In the genomic region with DNA sequence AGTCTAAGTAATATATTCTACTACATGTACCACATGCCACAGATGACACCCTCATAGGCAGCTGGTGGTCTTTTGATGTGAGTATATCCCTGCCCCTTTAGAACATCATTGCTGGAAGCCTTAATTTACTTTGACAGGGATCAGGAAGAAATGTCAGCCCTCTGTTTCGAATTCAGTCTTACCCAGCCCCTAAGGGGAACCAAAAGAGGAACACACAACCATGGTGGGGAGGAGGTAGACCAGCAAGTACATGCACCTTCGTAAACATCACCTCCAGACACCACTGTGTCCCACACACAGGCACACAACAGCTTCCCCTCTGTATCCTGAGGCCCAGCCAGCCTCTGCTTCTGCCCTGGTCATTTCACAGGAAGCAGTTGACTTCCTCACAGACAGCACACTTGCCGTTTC, we compare ENCODE assay signal across 13 mouse cellular contexts. TPM values are rescaled to one million over a fixed set of nuclear protein-coding genes. Genes with fewer than 3 reads are reported as not detected.
A peak's percentile ranks its signal among the peaks of the same experiment; 100 is the strongest.
DNase-seq lines count a peak whose midpoint lies in the region; ATAC-seq and TF ChIP-seq lines count a peak whose summit lies in the region.
"Had no signal": no experiment of that assay in that cellular context is flagged by ENCODE, and none has a peak within 500 bp of the region (broad histone marks: within the 10 kb centered on the region; RNA-seq: fewer than 3 reads in every experiment).

No protein-coding gene starts in this region.

- no peaks in the 10 kb centered on the region for H3K9me3 ChIP-seq in intestine, embryonic 14.5 days (ENCODE audit: control insufficient read depth, low read length)
- H3K9me3 ChIP-seq in intestine, embryonic 15.5 days: no peaks in the 10 kb centered on the region
- H3K9me3 ChIP-seq in CH12.LX (replicated peaks; ENCODE audit: low read length): peaks cover 7% of the 10 kb centered on the region
- H3K9me3 ChIP-seq in liver, embryonic 14.5 days (ENCODE audit: control insufficient read depth, low read length): no peaks in the 10 kb centered on the region

- WGBS in intestine, embryonic 14.5 days: 60% methylated on average over 3 of the region's 3 CpGs
- 56% methylated on average over 3 of the region's 3 CpGs for WGBS in intestine, embryonic 15.5 days
- WGBS in liver, embryonic 14.5 days (ENCODE audit: insufficient replicate concordance): 9% methylated on average over 3 of the region's 3 CpGs

- TF ChIP-seq RAD21 in CH12.LX (IDR thresholded peaks at IDR 0.05; ENCODE audit: low read depth, low read length): no peak

- DNase-seq in intestine, embryonic 14.5 days (ENCODE audit: low spot score): peak; percentile 49
- peak; percentile 58 for DNase-seq in CH12.LX (ENCODE audit: extremely low read depth)
- DNase-seq in liver, embryonic 14.5 days (ENCODE audit: low read depth in 3 of 3, low spot score in 3 of 3): no peak
- DNase-seq in frontal cortex, postnatal 14 days (ENCODE audit: low spot score in 2 of 2): no peak
- no peak for DNase-seq in embryo, embryonic 11 days
- DNase-seq in thymus, postnatal 25 days: no peak
- DNase-seq: gastrocnemius, postnatal 25 days; kidney, postnatal 36 days had no signal

- H3K4me2 ChIP-seq in intestine, embryonic 14.5 days (ENCODE audit: low read length): no peak overlapping the region
- H3K4me2 ChIP-seq in intestine, embryonic 15.5 days (replicated peaks): no peak overlapping the region
- peak overlapping the region; percentile 62 for H3K4me2 ChIP-seq in CH12.LX (ENCODE audit: insufficient read depth, low read depth, poor library complexity, severe bottlenecking)
- H3K4me2 ChIP-seq in liver, embryonic 14.5 days (ENCODE audit: low read depth): peak overlapping the region; percentile 20; the same call in 1 of the 2 replicates
- H3K4me2 ChIP-seq: hindbrain, embryonic 14.5 days had no signal

- no peak overlapping the region for H3K4me3 ChIP-seq in intestine, embryonic 14.5 days (ENCODE audit: low read depth, low read length)
- no peak overlapping the region for H3K4me3 ChIP-seq in intestine, embryonic 15.5 days (replicated peaks)
- H3K4me3 ChIP-seq in CH12.LX (replicated peaks in 1 of 3; ENCODE audit: low read depth in 2 of 3, low read length in 2 of 3, poor library complexity in 1 of 3): peak overlapping the region in 2 of 3 experiments; percentile 4 to 21
- H3K4me3 ChIP-seq in liver, embryonic 14.5 days (ENCODE audit: insufficient read depth in 1 of 2, low read depth in 2 of 2, low read length in 2 of 2): no peak overlapping the region

- H3K79me2 ChIP-seq in CH12.LX (replicated peaks; ENCODE audit: control insufficient read depth, extremely low read depth, insufficient read depth, poor library complexity, severe bottlenecking): no peaks in the 10 kb centered on the region

- no peak for TF ChIP-seq CTCF in CH12.LX (conservative IDR thresholded peaks at IDR 0.05 in 1 of 2, IDR thresholded peaks at IDR 0.05 in 1 of 2; ENCODE audit: low read depth in 2 of 2, low read length in 2 of 2)
- no peak for TF ChIP-seq CTCF in liver, embryonic 14.5 days (IDR thresholded peaks at IDR 0.05; ENCODE audit: low read depth)

- in situ Hi-C loops in CH12.LX (cut with MboI; ENCODE audit: low pct_ligation_motif_present, low pct_unique_long_range_greater_than_20kb, low sequenced_read_pairs): no loop called here

- no peak for ATAC-seq in intestine, embryonic 14.5 days (replicated peaks; ENCODE audit: low FRiP score, low TSS enrichment, low read depth)
- no peak for ATAC-seq in intestine, embryonic 15.5 days
- no peak for ATAC-seq in liver, embryonic 14.5 days (ENCODE audit: insufficient read depth)
- ATAC-seq in megakaryocyte progenitor cell, adult 5-6 weeks (replicated peaks; ENCODE audit: poor library complexity): peak; percentile 85
- ATAC-seq: CD4-positive, CD25-positive, alpha-beta regulatory T cell, adult 4 months; midbrain, embryonic 16.5 days had no signal

- dilution Hi-C loops in CH12.LX (cut with MboI; ENCODE audit: extremely low pct_ligation_motif_present, extremely low pct_unique_long_range_greater_than_20kb, low sequenced_read_pairs): no loop called here

- no peaks in the 10 kb centered on the region for H3K27me3 ChIP-seq in intestine, embryonic 14.5 days (replicated peaks; ENCODE audit: control insufficient read depth, insufficient read depth, low read length)
- H3K27me3 ChIP-seq in intestine, embryonic 15.5 days (replicated peaks): no peaks in the 10 kb centered on the region
- H3K27me3 ChIP-seq in CH12.LX (replicated peaks): no peaks in the 10 kb centered on the region
- no peaks in the 10 kb centered on the region for H3K27me3 ChIP-seq in liver, embryonic 14.5 days (ENCODE audit: control insufficient read depth, insufficient read depth, low read length)

- 0 out of 2 replicates have a peak, but pooled peaks have one; percentile 33 for TF ChIP-seq POLR2A in CH12.LX (IDR thresholded peaks at IDR 0.05; ENCODE audit: low read depth, low read length)

- TF ChIP-seq EP300 in CH12.LX (IDR thresholded peaks at IDR 0.05; ENCODE audit: low read length): peak; percentile 68
- no peak for TF ChIP-seq EP300 in liver, embryonic 14.5 days (IDR thresholded peaks at IDR 0.05; ENCODE audit: low read depth)

- H3K9ac ChIP-seq in intestine, embryonic 14.5 days (ENCODE audit: low read length): no peak overlapping the region
- H3K9ac ChIP-seq in intestine, embryonic 15.5 days: no peak overlapping the region
- peak overlapping the region; percentile 41 for H3K9ac ChIP-seq in CH12.LX (ENCODE audit: insufficient read depth, low read depth)
- H3K9ac ChIP-seq in liver, embryonic 14.5 days (replicated peaks): no peak overlapping the region
- H3K9ac ChIP-seq: hindbrain, embryonic 14.5 days had no signal

- H3K4me1 ChIP-seq in intestine, embryonic 14.5 days (replicated peaks; ENCODE audit: control insufficient read depth, insufficient read depth, low read length): peaks cover 8% of the 10 kb centered on the region; the same call in 1 of the 2 replicates
- peaks cover 6% of the 10 kb centered on the region for H3K4me1 ChIP-seq in intestine, embryonic 15.5 days (replicated peaks)
- H3K4me1 ChIP-seq in CH12.LX (ENCODE audit: control insufficient read depth in 1 of 2, insufficient read depth in 2 of 2): peaks cover 15 to 43% of the 10 kb centered on the region in 2 experiments
- peaks cover 0 to 3% of the 10 kb centered on the region in 2 experiments; a peak in 1 of 4 replicates for H3K4me1 ChIP-seq in liver, embryonic 14.5 days (replicated peaks; ENCODE audit: control insufficient read depth in 2 of 2, insufficient read depth in 2 of 2, low read length in 1 of 2)

- no peaks in the 10 kb centered on the region for H3K36me3 ChIP-seq in intestine, embryonic 14.5 days (ENCODE audit: control insufficient read depth, insufficient read depth, low read length)
- no peaks in the 10 kb centered on the region for H3K36me3 ChIP-seq in intestine, embryonic 15.5 days
- H3K36me3 ChIP-seq in CH12.LX (replicated peaks in 1 of 2; ENCODE audit: control insufficient read depth in 1 of 2, insufficient read depth in 1 of 2, low read length in 1 of 2): no peaks in the 10 kb centered on the region
- H3K36me3 ChIP-seq in liver, embryonic 14.5 days (replicated peaks; ENCODE audit: control insufficient read depth, insufficient read depth, low read depth): no peaks in the 10 kb centered on the region

- H3K27ac ChIP-seq in intestine, embryonic 14.5 days (ENCODE audit: low read depth): no peak overlapping the region; the same call in 1 of the 2 replicates
- no peak overlapping the region for H3K27ac ChIP-seq in intestine, embryonic 15.5 days
- H3K27ac ChIP-seq in CH12.LX (ENCODE audit: insufficient read depth, low read depth): peak overlapping the region; percentile 85
- H3K27ac ChIP-seq in liver, embryonic 14.5 days: no peak overlapping the region
- H3K27ac ChIP-seq: hindbrain, embryonic 14.5 days had no signal

TF ChIP-seq in CH12.LX, 34 proteins besides CTCF, POLR2A, EP300 and RAD21:
- TF ChIP-seq SMC3 (IDR thresholded peaks at IDR 0.05; ENCODE audit: low read depth, low read length) (no peak), CHD2 (IDR thresholded peaks at IDR 0.05; ENCODE audit: low read length) (no peak), IRF4 (IDR thresholded peaks at IDR 0.05; ENCODE audit: low read depth, low read length) (peak; percentile 57), RCOR1 (conservative IDR thresholded peaks at IDR 0.05; ENCODE audit: low read depth, low read length) (no peak), ELF1 (IDR thresholded peaks at IDR 0.05; ENCODE audit: low read depth, low read length) (no peak; the same call in 1 of the 2 replicates), NELFE (IDR thresholded peaks at IDR 0.05; ENCODE audit: low read depth, low read length) (no peak)

RNA-seq across cellular contexts. Expression of a gene that starts 24.4 kb away (rescaled TPM):
- polyA plus RNA-seq in intestine, embryonic 14.5 days (2014; fragmentation: Nextera tagmentation; extraction: Ambion mirVana): 2.9 and 3.5 TPM in 2 replicates
- 2.6 TPM in 2 replicates for polyA plus RNA-seq in intestine, embryonic 15.5 days (2015; fragmentation: Nextera tagmentation; extraction: Ambion mirVana)
- total RNA-seq in CH12.LX (2012; rRNA removed) (4.3 and 5.0 TPM in 2 replicates), CH12.LX (2014; rRNA removed) (0.69 and 1.6 TPM in 2 replicates)
- polyA plus RNA-seq in CH12.LX (2012; ENCODE audit: insufficient read length, low read depth): 0.71 and 1.3 TPM in 2 replicates
- 1.1 and 1.3 TPM in 2 replicates for polyA plus RNA-seq in liver, embryonic 14.5 days (2012; rRNA removed)
- polyA plus RNA-seq in liver, embryonic 14.5 days (2014; fragmentation: Nextera tagmentation; extraction: Ambion mirVana): 0.43 and 0.92 TPM in 2 replicates
- 0.34 and 0.42 TPM in 2 replicates for total RNA-seq in megakaryocyte progenitor cell, adult 5-6 weeks (2015)
- 0.71 and 1.3 TPM in 2 replicates for total RNA-seq in megakaryocyte progenitor cell, adult 5-6 weeks (2017)

RNA-seq across cellular contexts. Expression of a gene that starts 25.3 kb away (rescaled TPM):
- 2.1 and 2.3 TPM in 2 replicates for polyA plus RNA-seq in intestine, embryonic 14.5 days (2014; fragmentation: Nextera tagmentation; extraction: Ambion mirVana)
- 1.3 and 2.2 TPM in 2 replicates for polyA plus RNA-seq in intestine, embryonic 15.5 days (2015; fragmentation: Nextera tagmentation; extraction: Ambion mirVana)
- total RNA-seq in CH12.LX (2012; rRNA removed): 0.81 and 0.88 TPM in 2 replicates
- total RNA-seq in CH12.LX (2014; rRNA removed): not detected in 2 replicates
- polyA plus RNA-seq in CH12.LX (2012; ENCODE audit: insufficient read length, low read depth): not detected in 2 replicates
- polyA plus RNA-seq in liver, embryonic 14.5 days (2012; rRNA removed): 0.09 and 0.12 TPM in 2 replicates
- polyA plus RNA-seq in liver, embryonic 14.5 days (2014; fragmentation: Nextera tagmentation; extraction: Ambion mirVana): 0.15 TPM in 1 of 2 replicates, not detected in the other
- total RNA-seq in megakaryocyte progenitor cell, adult 5-6 weeks (2015): 0.12 TPM in 1 of 2 replicates, not detected in the other
- not detected in 2 replicates for total RNA-seq in megakaryocyte progenitor cell, adult 5-6 weeks (2017)
- total RNA-seq: gastrocnemius, postnatal 25 days had no signal
- polyA plus RNA-seq: CD4-positive, CD25-positive, alpha-beta regulatory T cell, adult 4 months had no signal

Comparison
In these comparisons a context has a peak if more than half of its experiments do, and no peak if none do; other contexts are left out.
1. DNase-seq: peak in intestine, embryonic 14.5 days (single experiment) and CH12.LX (single experiment); none in liver, embryonic 14.5 days (0 of 3), frontal cortex, postnatal 14 days (0 of 2), embryo, embryonic 11 days (single experiment) and thymus, postnatal 25 days (single experiment).
2. H3K4me2 ChIP-seq: peak in CH12.LX (single experiment) and liver, embryonic 14.5 days (single experiment); none in intestine, embryonic 14.5 days (single experiment) and intestine, embryonic 15.5 days (single experiment).
3. H3K4me3 ChIP-seq: peak in CH12.LX (2 of 3); none in intestine, embryonic 14.5 days (single experiment), intestine, embryonic 15.5 days (single experiment) and liver, embryonic 14.5 days (0 of 2).